Mouse (Mus musculus) E14TG2a.4 (cell line): ENCODE results near the gene Ryr2.
A peak's percentile ranks its signal among the peaks of the same experiment; 100 is the strongest.
"Not testable (repeated sequence)": the region's sequence is repeated elsewhere in the genome, so short reads cannot be mapped to it uniquely, and the experiment has no call there.

Experiments used
- H3K27me3 ChIP-seq: 2 replicates; pipeline ENCODE4 v1.6.1; 2014; ENCODE audit warnings: low read length, control low read depth; ENCODE audit not compliant: insufficient read depth
- H3K36me3 ChIP-seq: 2 replicates; pipeline ENCODE4 v1.6.1; 2014; ENCODE audit warnings: low read length, control low read depth; ENCODE audit not compliant: insufficient read depth
- H3K4me1 ChIP-seq: replicated peaks from 2 replicates; pipeline ENCODE4 v1.6.1; 2014; ENCODE audit warnings: low read depth, low read length, control low read depth
- H3K4me3 ChIP-seq: replicated peaks from 2 replicates; pipeline ENCODE4 v1.5.1; 2014; ENCODE audit warnings: mild to moderate bottlenecking, low read length
- H3K9me3 ChIP-seq: 2 replicates; pipeline ENCODE4 v1.6.1; 2014; ENCODE audit warnings: low read length, control low read depth
- CTCF ChIP-seq: conservative IDR thresholded peaks from 2 replicates; pipeline ENCODE4 v1.5.1; 2014; ENCODE audit warnings: low read length
- NANOG ChIP-seq: IDR thresholded peaks from 2 replicates; pipeline ENCODE4 v1.6.1; 2014; ENCODE audit warnings: borderline replicate concordance, low read length, mixed read lengths
- POU5F1 ChIP-seq: IDR thresholded peaks from 2 replicates; pipeline ENCODE4 v1.6.1; 2014; ENCODE audit warnings: low read length, borderline replicate concordance

Gene Ryr2

DNA sequence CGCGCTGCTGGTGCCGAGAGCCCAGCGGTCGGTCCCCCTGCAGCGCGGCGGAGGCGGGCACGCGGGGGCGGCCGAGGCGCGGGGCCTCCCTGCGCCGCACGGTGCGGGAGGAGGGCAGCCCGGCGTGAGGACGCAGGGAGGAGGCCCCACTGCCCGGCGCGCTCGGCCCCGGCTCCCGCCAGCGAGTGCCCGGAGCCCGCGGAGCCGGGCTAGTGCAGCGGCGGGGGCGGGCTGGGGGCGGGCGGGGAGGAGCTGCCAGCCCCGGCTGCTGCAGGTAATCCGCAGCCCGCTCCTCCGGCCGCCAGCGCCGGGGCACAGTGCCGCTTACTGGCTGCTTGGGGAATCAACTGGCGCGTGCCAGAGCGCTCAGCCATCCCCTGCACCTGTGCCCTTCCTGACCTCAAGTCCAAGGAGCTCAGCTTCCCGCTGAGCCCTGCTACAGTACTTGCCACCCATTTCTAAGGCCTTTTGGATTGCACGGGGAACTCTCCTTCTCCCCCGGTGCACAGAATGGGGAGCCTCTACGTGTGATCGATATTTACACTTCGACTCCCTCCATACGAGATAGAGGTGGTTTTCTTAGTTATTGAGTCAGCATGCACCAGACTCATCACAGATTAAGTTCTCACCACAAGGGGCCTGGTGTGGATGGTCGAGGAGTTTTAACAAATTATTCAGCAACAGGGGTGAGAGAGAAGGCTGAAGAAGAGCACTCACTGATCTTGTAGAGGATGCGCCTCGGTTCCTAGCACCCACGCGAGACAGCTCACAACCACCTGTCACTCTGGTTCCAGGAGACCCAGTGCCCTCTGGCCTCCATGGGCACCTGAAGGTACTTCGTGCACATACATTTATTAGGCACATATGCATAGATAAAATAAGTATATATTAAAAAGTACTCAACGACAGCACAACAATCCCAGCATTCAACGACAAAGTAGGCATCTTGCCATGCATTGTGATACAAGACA, at the start of gene Ryr2:
Ryr2 (minus strand) TSS at position 284 of the 971 bp plus-strand sequence.
- H3K36me3 ChIP-seq = no peaks in the 10 kb centered on the region
- peaks cover 28% of the 10 kb centered on the region for H3K4me1 ChIP-seq
- H3K9me3 ChIP-seq = no peaks in the 10 kb centered on the region
- peak within 1 kb of the TSS; percentile 89 for H3K4me3 ChIP-seq
- peaks cover 22% of the 10 kb centered on the region for H3K27me3 ChIP-seq
- TF ChIP-seq CTCF (peak; percentile 62), NANOG (peak; percentile 68; the same call in 1 of the 2 replicates), POU5F1 (no peak)

DNA sequence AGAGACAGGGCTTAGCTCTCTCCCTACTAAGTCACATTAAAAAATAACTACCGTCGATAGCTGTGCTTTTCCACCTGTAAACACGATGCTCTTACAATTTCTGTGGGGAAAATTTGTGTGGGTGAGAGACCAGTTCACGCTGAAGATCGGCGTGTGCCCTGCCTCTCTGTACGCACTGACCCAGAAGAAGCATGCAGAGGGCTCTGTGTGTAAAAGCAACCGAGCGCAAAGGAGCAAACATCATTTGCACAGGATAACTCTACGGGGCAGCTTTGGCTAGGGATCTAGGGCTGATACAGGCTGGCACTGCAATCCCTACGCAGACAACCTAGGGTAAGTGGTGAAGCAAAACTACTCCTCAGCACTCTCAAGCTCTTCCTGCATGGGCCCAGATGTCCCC, 47.2 kb upstream of the Ryr2 start:
- Histone ChIP-seq H3K4me1 (peaks cover 13% of the 10 kb centered on the region), H3K36me3 (0 out of 2 replicates have a peak, but pooled peaks cover 4% of the 10 kb centered on the region), H3K9me3 (peaks cover 42% of the 10 kb centered on the region), H3K4me3 (no peak overlapping the region), H3K27me3 (no peaks in the 10 kb centered on the region)
- TF ChIP-seq POU5F1 = no peak
- no peak for TF ChIP-seq NANOG

DNA sequence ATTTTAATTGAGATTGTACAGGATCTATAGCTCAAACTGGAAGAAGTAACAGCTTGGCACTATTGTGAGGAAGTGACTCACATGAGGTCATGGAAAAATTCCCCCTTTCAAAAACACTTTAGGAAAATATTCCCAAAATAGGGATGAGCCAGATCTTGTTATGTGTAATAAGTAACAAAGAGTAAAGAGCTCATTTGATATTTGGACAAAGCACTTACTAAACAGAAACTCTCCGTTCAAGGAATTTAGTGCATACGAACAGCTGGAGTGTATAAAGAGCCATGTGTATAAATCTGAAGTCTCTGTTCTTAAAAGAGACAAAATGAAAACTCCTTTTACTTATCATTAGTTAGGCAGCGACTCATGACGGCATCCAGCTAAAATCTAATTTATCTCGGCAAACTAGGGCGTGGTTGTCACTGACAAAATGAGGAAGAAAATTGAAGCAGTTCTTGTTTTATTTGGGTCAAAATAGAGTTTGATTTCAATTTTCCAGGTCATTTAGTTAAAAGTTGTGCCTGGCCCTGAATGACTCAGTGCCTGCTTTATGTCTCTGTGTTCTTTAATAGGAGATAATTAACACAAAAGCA, 40.3 kb upstream of the Ryr2 start:
- TF ChIP-seq POU5F1 (no peak), NANOG (no peak), CTCF (no peak)
- H3K27me3 ChIP-seq = no peaks in the 10 kb centered on the region
- H3K4me3 ChIP-seq = no peak overlapping the region
- H3K36me3 ChIP-seq = 0 out of 2 replicates have a peak, but pooled peaks cover 4% of the 10 kb centered on the region
- peaks cover 10% of the 10 kb centered on the region; the same call in 1 of the 2 replicates for H3K4me1 ChIP-seq
- peaks cover 31% of the 10 kb centered on the region for H3K9me3 ChIP-seq

DNA sequence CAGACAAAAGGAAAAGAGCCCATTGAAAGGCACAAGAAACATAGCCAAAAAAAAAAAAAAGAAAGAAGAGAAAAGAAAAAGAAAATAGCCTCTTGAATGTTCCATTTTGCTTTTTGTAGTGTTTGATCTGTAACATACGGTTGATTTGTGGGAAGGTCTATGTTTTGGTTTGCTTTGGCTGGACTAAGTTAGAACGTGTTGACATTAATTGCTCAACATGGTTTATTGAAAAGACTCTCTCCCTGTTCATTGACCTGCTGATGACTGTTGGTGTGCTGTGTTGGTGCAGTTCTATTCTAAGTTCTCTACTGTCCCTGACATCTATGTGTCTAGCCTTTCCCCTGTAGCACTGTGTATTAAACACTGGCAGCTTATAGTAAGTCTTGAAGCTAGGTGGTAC, 39.7 kb upstream of the Ryr2 start:
- Histone ChIP-seq H3K36me3 (0 out of 2 replicates have a peak, but pooled peaks cover 4% of the 10 kb centered on the region), H3K9me3 (peaks cover 25% of the 10 kb centered on the region), H3K4me1 (peaks cover 10% of the 10 kb centered on the region; the same call in 1 of the 2 replicates), H3K27me3 (no peaks in the 10 kb centered on the region), H3K4me3 (no peak overlapping the region)
- TF ChIP-seq NANOG (no peak), POU5F1 (no peak), CTCF (no peak)

DNA sequence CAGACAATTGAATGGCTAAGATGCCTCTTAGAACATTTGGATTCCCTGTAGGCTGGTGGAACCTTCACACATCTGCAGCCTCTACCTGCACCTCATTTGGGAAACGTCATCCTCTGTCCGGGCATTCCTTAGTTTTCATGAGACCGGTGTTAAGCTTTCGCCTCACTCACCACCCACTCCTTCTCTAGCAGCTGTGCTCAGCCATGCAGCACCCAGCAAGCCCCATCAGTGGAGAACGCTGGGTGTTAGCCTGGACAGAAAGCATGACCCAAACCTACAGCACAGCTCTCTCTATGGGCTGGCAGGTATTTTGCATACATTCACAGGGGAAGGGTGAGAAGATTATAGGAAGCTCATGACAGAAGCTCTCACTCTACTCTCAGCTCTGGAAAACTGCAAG, 36.6 kb upstream of the Ryr2 start:
- H3K4me1 ChIP-seq = peaks cover 8% of the 10 kb centered on the region; the same call in 1 of the 2 replicates
- TF ChIP-seq CTCF = no peak
- no peak for TF ChIP-seq NANOG
- no peak for TF ChIP-seq POU5F1
- no peak overlapping the region for H3K4me3 ChIP-seq
- H3K9me3 ChIP-seq = no peaks in the 10 kb centered on the region
- no peaks in the 10 kb centered on the region for H3K36me3 ChIP-seq
- H3K27me3 ChIP-seq = no peaks in the 10 kb centered on the region

DNA sequence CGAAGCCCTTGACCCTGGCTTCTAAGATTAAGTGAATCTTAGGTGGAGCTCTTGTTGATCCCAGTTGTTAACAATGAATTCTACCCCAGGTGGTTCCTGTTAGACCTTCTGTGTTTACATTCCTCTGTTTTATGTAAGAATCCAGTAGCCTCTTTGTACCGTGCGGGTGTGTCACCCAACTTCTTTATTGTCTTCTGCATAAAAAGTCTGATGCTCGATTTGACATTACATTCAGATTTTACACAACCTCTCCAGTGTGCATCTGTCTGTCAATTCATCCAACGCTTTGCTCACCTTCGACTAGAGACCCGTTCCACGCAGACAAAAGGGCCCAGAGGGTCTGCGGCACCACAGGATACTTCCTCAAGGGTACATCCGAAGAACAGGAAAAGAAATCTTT, 29.7 kb upstream of the Ryr2 start:
- peaks cover 29% of the 10 kb centered on the region for H3K4me1 ChIP-seq
- not testable (repeated sequence) for H3K9me3 ChIP-seq, H3K4me3 ChIP-seq, H3K27me3 ChIP-seq, H3K36me3 ChIP-seq
- TF ChIP-seq NANOG = peak; percentile 70

DNA sequence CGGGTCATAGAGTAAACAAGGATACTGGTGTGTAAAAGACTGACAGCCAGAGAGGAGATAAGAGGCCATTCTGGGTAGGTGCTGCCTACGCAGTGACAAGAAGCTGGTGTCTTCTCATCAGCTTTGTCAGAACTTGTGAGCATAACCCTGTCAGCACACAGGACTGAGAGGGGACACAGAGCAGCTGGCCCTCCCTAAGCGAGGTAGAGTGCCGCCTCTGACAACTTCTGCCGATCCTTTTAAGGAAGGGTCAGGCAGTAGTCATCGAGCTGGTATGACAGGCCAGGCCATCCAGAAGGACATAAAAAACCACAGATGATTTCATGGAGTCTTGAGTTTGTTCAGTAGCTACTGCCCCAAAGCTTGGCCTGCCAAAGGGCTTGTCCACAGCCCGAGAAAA, 26.8 kb upstream of the Ryr2 start:
- TF ChIP-seq NANOG (no peak), POU5F1 (no peak), CTCF (no peak)
- Histone ChIP-seq H3K9me3 (no peaks in the 10 kb centered on the region), H3K36me3 (no peaks in the 10 kb centered on the region), H3K4me1 (peaks cover 29% of the 10 kb centered on the region), H3K4me3 (no peak overlapping the region), H3K27me3 (no peaks in the 10 kb centered on the region)

DNA sequence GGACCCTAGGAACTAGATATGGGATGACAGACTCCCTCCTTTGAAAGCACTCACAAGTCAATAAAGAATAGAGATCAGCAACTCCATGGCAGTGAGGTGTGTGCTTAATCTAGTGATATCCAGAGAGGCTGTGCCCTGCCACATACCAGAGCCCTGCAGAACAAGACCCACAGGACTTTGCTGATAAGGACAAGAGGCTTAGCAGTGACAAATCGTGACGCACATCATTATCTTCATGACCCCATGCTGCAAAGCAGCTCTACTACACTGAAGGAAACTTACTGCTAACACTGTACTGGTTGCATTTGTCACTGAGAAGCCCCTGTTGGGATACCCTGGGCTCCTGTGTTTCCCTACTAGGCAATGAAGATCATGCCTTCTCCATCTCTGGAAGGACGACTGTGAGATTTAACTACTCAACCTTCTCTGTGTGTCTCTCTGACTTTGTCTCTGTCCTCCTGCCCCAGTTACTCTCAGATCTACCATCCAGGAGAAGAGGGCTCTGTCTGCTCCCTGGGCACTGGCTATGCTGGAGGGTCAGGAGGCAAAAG, 25.5 kb upstream of the Ryr2 start:
- H3K9me3 ChIP-seq = no peaks in the 10 kb centered on the region

DNA sequence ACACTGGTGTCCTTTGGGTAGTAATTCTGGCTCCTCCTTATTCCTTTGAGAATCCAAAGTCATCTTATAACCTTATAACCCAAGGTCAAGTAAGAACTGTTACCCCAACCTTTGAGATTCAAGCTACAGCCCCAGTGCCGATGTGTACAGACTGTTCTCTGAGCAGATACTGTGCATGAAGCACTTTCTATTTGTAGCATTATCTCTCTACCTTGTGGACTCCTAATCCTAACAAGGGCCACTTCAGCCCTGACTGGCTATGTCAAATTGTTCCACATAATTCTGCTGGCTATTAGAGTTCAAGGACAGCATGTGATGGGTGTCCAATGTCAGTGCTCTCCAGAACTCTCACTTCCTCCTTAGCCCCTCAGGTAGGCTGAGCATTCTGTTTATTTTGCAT, 22.4 kb upstream of the Ryr2 start:
- H3K4me3 ChIP-seq = no peak overlapping the region
- peaks cover 14% of the 10 kb centered on the region for H3K4me1 ChIP-seq
- H3K9me3 ChIP-seq = no peaks in the 10 kb centered on the region
- no peaks in the 10 kb centered on the region for H3K27me3 ChIP-seq
- H3K36me3 ChIP-seq = no peaks in the 10 kb centered on the region
- no peak for TF ChIP-seq NANOG
- no peak for TF ChIP-seq POU5F1
- TF ChIP-seq CTCF = no peak

More for the DNA sequence above, 25.5 kb upstream of the Ryr2 start:
- no peak overlapping the region for H3K4me3 ChIP-seq
- H3K4me1 ChIP-seq = peaks cover 34% of the 10 kb centered on the region
- no peaks in the 10 kb centered on the region for H3K27me3 ChIP-seq
- TF ChIP-seq POU5F1 (no peak), CTCF (no peak), NANOG (no peak)
- no peaks in the 10 kb centered on the region for H3K36me3 ChIP-seq
